Mouse (Mus musculus): ENCODE results near the gene 3110082I17Rik. TPM values are rescaled to one million over a fixed set of nuclear protein-coding genes. Genes with fewer than 3 reads are reported as not detected.
"Not testable (repeated sequence)": the region's sequence is repeated elsewhere in the genome, so short reads cannot be mapped to it uniquely, and the experiment has no call there.

The 3110082I17Rik gene
- total RNA-seq, 2 experiments from 2014 or later, result 18.8 to 19.7 TPM

DNA sequence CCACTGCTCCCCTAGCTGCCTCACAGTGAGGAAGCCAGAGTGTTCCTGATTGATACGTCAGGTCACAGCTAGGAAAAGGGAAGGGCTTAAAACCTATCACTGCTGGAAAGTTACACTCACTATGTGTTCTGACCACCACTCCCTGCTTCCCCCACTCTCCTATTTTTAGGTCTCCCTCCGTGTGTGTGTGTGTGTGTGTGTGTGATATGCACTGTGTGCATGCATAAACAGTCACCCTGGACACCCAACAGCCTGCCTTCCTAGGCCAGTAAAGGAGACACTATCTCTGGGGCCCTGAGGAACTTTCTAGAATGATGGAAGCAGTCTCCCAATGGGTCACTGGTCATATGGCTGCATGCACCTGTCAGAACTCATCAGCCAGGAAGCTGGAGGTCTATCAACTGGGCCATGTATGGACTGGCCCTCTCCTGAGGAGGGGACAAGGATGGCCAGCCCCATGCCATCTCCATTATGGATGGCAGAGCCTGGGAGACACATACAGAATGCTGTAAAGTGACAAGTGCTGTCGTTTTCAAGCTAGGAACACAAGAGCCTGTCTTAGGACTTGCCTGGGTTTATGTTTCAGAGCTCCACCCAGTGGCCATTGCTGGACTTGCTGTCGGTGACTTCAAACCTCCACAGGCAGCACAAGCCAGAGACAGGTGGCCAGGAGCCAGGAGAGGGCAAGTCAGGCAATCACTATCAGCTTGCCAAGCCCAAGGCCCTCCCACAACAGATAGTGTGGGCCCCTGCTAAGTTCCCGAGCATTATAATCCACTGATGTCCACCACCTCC, 62.2 kb downstream of the 3110082I17Rik start:
- peak; percentile 70 to 91 for DNase-seq (ENCODE audit: low spot score in 2 of 2)

GRCm38 (mm10) chr5:139397359-139397916, 62.9 kb downstream of the 3110082I17Rik start:
- DNase-seq (ENCODE audit: low spot score in 2 of 2), result no peak

GRCm38 (mm10) chr5:139395528-139395927, 64.8 kb downstream of the 3110082I17Rik start:
- DNase-seq (ENCODE audit: low spot score in 2 of 2), result no peak

DNA sequence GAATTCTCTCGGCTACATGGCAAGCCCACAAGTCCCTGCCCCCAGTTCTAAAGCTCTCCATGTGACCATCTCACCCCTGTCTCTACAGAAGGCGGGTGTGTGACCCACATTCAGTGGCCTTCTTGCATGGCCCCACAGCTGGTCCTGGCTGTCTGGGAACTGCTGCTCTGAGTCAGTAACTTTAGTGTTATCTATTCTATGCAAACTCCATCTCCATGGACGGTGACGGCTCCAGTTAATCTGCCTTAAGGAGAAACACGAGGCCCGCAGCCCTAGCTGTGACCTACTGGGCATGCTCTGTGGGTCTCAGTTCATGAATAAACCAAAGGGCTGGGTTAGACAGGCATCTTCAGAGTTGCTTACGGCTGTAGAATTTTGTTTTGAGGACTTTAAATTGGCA, 65.9 kb downstream of the 3110082I17Rik start:
- no peak for DNase-seq (ENCODE audit: low spot score in 2 of 2)

DNA sequence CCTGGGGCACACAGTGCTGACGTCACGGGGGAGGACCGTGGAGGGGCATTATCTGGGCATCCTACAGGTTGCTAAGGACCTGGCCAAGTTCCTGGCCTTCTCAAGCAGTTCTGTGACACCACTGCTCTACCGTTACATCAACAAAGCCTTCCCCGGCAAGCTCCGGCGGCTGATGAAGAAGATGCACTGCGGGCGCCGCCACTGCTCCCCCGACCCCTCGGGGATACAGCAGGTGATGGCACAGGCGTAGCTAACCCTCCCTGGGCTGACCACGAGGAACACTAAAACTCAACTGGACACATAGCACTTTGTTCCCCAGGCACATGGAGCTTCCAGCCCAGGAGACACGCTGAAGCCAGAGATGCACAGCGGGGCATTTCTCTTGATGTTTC, 67.1 kb downstream of the 3110082I17Rik start:
- DNase-seq (ENCODE audit: low spot score in 2 of 2), result no peak

GRCm38 (mm10) chr5:139392219-139393196, 67.8 kb downstream of the 3110082I17Rik start:
- no peak for DNase-seq (ENCODE audit: low spot score in 2 of 2)

GRCm38 (mm10) chr5:139391309-139391990, 68.9 kb downstream of the 3110082I17Rik start:
- DNase-seq (ENCODE audit: low spot score in 2 of 2), result no peak

DNA sequence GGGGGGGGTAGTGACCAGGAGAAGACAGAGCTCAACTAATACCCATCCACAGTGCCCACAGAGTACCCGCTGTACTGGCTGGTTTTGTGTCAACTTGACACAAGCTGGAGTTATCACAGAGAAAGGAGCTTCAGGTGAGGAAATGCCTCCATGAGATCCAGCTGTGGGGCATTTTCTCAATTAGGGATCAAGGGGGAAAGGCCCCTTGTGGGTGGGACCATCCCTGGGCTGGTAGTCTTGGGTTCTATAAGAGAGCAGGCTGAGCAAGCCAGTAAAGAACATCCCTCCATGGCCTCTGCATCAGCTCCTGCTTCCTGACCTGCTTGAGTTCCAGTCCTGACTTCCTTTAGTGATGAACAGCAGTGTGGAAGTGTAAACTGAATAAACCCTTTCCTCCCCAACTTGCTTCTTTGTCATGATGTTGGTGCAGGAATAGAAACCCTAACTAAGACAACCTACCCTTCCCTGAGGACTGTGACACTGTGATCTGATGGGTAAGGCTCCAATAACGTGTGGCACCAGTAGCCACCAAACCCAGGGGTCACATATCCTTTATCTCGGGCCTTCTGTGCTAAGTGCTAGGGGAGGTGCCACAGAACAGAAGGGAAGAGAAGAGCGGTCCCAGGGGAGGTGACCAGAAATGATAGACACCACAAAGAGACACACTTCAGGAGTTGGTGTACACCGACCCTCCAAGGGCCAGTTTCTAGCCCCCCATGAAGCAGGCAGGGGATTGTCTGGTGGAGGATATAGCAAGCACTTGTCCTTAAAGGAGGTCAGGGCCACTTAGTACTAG, 69.8 kb downstream of the 3110082I17Rik start:
- not testable (repeated sequence) for DNase-seq (ENCODE audit: low spot score in 2 of 2)

GRCm38 (mm10) chr5:139389676-139390061, 70.7 kb downstream of the 3110082I17Rik start:
- peak in 1 of 2 experiments; percentile 47 for DNase-seq (ENCODE audit: low spot score in 2 of 2)

- DNase-seq (ENCODE audit: low spot score in 2 of 2), result no peak
Measured at GRCm38 (mm10) chr5:139388694-139389675, 71.3 kb downstream of the 3110082I17Rik start.

DNA sequence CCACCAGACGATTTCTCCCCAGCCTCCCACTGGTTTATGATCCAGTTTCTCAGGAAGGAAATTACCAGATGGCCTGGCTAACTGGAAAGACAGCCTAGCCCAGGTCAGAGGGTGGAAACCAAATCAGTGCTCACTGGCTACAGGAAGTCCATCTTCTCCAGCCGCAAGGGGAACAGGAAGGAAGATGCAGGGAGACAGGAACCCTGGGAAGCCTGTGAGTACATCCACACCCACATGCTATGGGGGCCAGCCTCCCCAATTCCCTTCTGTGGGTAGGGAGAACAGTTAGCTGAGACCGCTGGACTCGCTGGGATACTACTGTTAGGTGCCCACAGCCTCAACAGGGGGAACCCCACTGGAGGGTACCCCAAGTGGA, 72.1 kb downstream of the 3110082I17Rik start:
- no peak for DNase-seq (ENCODE audit: low spot score in 2 of 2)

GRCm38 (mm10) chr5:139387329-139388194, 72.8 kb downstream of the 3110082I17Rik start:
- DNase-seq (ENCODE audit: low spot score in 2 of 2), result no peak

- no peak for DNase-seq (ENCODE audit: low spot score in 2 of 2)
Measured at GRCm38 (mm10) chr5:139386047-139386446, 74.3 kb downstream of the 3110082I17Rik start.

- DNase-seq (ENCODE audit: low spot score in 2 of 2), result no peak
Measured at GRCm38 (mm10) chr5:139384531-139384930, 75.8 kb downstream of the 3110082I17Rik start.

GRCm38 (mm10) chr5:139383234-139383633, 77.1 kb downstream of the 3110082I17Rik start:
- no peak for DNase-seq (ENCODE audit: low spot score in 2 of 2)

GRCm38 (mm10) chr5:139382760-139383159, 77.6 kb downstream of the 3110082I17Rik start:
- DNase-seq (ENCODE audit: low spot score in 2 of 2), result no peak

GRCm38 (mm10) chr5:139381586-139382513, 78.5 kb downstream of the 3110082I17Rik start:
- DNase-seq (ENCODE audit: low spot score in 2 of 2), result no peak

All from adrenal gland, postnatal 4 days (tissue).